In genomic region chr3:21563454-21563853, GRCm38 (mm10) we compare ENCODE assay signal across 11 mouse cellular contexts.
A peak's percentile ranks its signal among the peaks of the same experiment; 100 is the strongest.
DNase-seq lines count a peak whose midpoint lies in the region; ATAC-seq and TF ChIP-seq lines count a peak whose summit lies in the region.
"Had no signal": no experiment of that assay in that cellular context is flagged by ENCODE, and none has a peak within 500 bp of the region (broad histone marks: within the 10 kb centered on the region; RNA-seq: fewer than 3 reads in every experiment).

No protein-coding gene starts in this region.

- no peak overlapping the region for H3K4me3 ChIP-seq in hindbrain, embryonic 10.5 days
- no peak overlapping the region for H3K4me3 ChIP-seq in hindbrain, embryonic 12.5 days
- H3K4me3 ChIP-seq in kidney, adult 2 months (ENCODE audit: insufficient read depth, low read depth, low read length) = no peak overlapping the region
- H3K4me3 ChIP-seq in liver, embryonic 12.5 days = no peak overlapping the region

- intact Hi-C loops in gastrocnemius, postnatal 36 days (cut with DNase I) = loop anchor here (10.0 kb wide), 3 partner anchors 299 to 769 kb away; no protein-coding TSS in a partner anchor

- H3K4me2 ChIP-seq in hindbrain, embryonic 12.5 days (replicated peaks) = no peak overlapping the region
- no peak overlapping the region for H3K4me2 ChIP-seq in liver, embryonic 12.5 days
- H3K4me2 ChIP-seq: hindbrain, embryonic 14.5 days had no signal

- TF ChIP-seq POLR2A in kidney, adult 2 months (IDR thresholded peaks at IDR 0.05; ENCODE audit: low read depth, low read length) = no peak

- H3K27ac ChIP-seq in hindbrain, embryonic 10.5 days = peak overlapping the region; percentile 29; the same call in 1 of the 2 replicates
- H3K27ac ChIP-seq in hindbrain, embryonic 12.5 days = no peak overlapping the region
- no peak overlapping the region for H3K27ac ChIP-seq in kidney, adult 2 months (ENCODE audit: insufficient read depth, low read depth, low read length)
- H3K27ac ChIP-seq in liver, embryonic 12.5 days = no peak overlapping the region
- H3K27ac ChIP-seq: macrophage had no signal

- H3K9me3 ChIP-seq in hindbrain, embryonic 10.5 days = no peaks in the 10 kb centered on the region
- no peaks in the 10 kb centered on the region for H3K9me3 ChIP-seq in hindbrain, embryonic 12.5 days (replicated peaks)
- no peaks in the 10 kb centered on the region for H3K9me3 ChIP-seq in liver, embryonic 12.5 days (replicated peaks)

- no peak for DNase-seq in hindbrain, embryonic 10.5 days (ENCODE audit: low spot score)
- DNase-seq in brain, adult 2 months (ENCODE audit: low read depth, low spot score) = peak; percentile 55
- DNase-seq in kidney, adult 2 months = peak; percentile 90
- DNase-seq in lung, postnatal 4 days = peak; percentile 11 to 36
- no peak for DNase-seq in B cell, adult 2 months
- no peak for DNase-seq in gastrocnemius, postnatal 36 days
- DNase-seq: cerebellum, postnatal 25 days had no signal

- no peak for ATAC-seq in hindbrain, embryonic 12.5 days (ENCODE audit: low FRiP score)
- no peak for ATAC-seq in liver, embryonic 12.5 days

- WGBS in hindbrain, embryonic 10.5 days = 64% methylated on average over 3 of the region's 3 CpGs
- 65% methylated on average over 3 of the region's 3 CpGs for WGBS in hindbrain, embryonic 12.5 days
- WGBS in kidney, adult 2 months = 23% methylated on average over 3 of the region's 3 CpGs
- 55% methylated on average over 3 of the region's 3 CpGs for WGBS in liver, embryonic 12.5 days (ENCODE audit: insufficient replicate concordance)

- H3K4me1 ChIP-seq in hindbrain, embryonic 10.5 days (replicated peaks) = peaks cover 27% of the 10 kb centered on the region
- H3K4me1 ChIP-seq in hindbrain, embryonic 12.5 days = peaks cover 13% of the 10 kb centered on the region
- H3K4me1 ChIP-seq in kidney, adult 2 months (ENCODE audit: control insufficient read depth, insufficient read depth, low read length) = peaks cover 15% of the 10 kb centered on the region
- no peaks in the 10 kb centered on the region for H3K4me1 ChIP-seq in liver, embryonic 12.5 days

- no peak for TF ChIP-seq CTCF in kidney, adult 2 months (conservative IDR thresholded peaks at IDR 0.05; ENCODE audit: insufficient read depth, insufficient read length, low read depth, low read length)

- H3K36me3 ChIP-seq in hindbrain, embryonic 10.5 days = no peaks in the 10 kb centered on the region
- H3K36me3 ChIP-seq in hindbrain, embryonic 12.5 days = no peaks in the 10 kb centered on the region
- H3K36me3 ChIP-seq in kidney, adult 2 months (ENCODE audit: control insufficient read depth, insufficient read depth, low read length) = no peaks in the 10 kb centered on the region
- H3K36me3 ChIP-seq in liver, embryonic 12.5 days = no peaks in the 10 kb centered on the region

- no peak overlapping the region for H3K9ac ChIP-seq in hindbrain, embryonic 12.5 days
- no peak overlapping the region for H3K9ac ChIP-seq in liver, embryonic 12.5 days
- H3K9ac ChIP-seq: hindbrain, embryonic 14.5 days had no signal

- no peaks in the 10 kb centered on the region for H3K27me3 ChIP-seq in hindbrain, embryonic 10.5 days (ENCODE audit: insufficient read depth, poor library complexity, severe bottlenecking)
- H3K27me3 ChIP-seq in hindbrain, embryonic 12.5 days = no peaks in the 10 kb centered on the region
- no peaks in the 10 kb centered on the region for H3K27me3 ChIP-seq in kidney, adult 2 months (replicated peaks; ENCODE audit: control insufficient read depth, insufficient read depth, low read length)
- H3K27me3 ChIP-seq in liver, embryonic 12.5 days (replicated peaks) = no peaks in the 10 kb centered on the region

Comparison
In these comparisons a context has a peak if more than half of its experiments do, and no peak if none do; other contexts are left out.
1. DNase-seq: peak in brain, adult 2 months (single experiment), kidney, adult 2 months (single experiment) and lung, postnatal 4 days (2 of 2); none in hindbrain, embryonic 10.5 days (single experiment), B cell, adult 2 months (0 of 2) and gastrocnemius, postnatal 36 days (0 of 2).